In the genomic region with DNA sequence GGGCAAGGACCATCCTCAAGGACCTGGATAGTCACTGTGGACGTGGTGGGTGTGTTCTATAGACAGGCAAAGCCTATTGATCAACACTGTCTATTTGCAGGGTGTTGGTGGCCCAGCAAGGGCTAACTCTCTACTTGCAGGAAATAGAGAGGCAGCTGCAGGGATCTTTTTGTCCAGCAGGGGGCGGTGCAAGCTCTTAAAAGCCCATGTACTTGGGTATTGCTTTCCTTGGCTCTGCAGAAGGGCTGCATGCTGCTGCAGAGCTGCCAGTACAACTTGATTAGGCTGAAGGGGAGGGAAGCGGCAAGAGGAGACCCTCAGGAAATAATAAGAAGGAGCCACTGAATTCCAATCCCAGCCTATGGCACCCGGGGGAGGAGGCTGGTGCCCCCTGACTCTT, we compare ENCODE assay signal across 9 mouse cellular contexts. TPM values are rescaled to one million over a fixed set of nuclear protein-coding genes. Genes with fewer than 3 reads are reported as not detected.
DNase-seq lines count a peak whose midpoint lies in the region; ATAC-seq lines count a peak whose summit lies in the region.
"Had no signal": no experiment of that assay in that cellular context is flagged by ENCODE, and none has a peak within 500 bp of the region (broad histone marks: within the 10 kb centered on the region; RNA-seq: fewer than 3 reads in every experiment).

No protein-coding gene starts in this region.

- H3K9me3 ChIP-seq in forebrain, embryonic 15.5 days, result no peaks in the 10 kb centered on the region
- no peaks in the 10 kb centered on the region for H3K9me3 ChIP-seq in lung, embryonic 16.5 days (ENCODE audit: control insufficient read depth, low read length)
- H3K9me3 ChIP-seq: heart, embryonic 15.5 days had no signal

- DNase-seq in ES-CJ7 (ENCODE audit: low read depth, low spot score), result peak; percentile 88
- peak; percentile 97 for DNase-seq in heart, postnatal 4 days
- DNase-seq in layer of hippocampus, adult 18-20 months (ENCODE audit: low spot score in 2 of 2), result peak; percentile 84 to 98
- DNase-seq in ovary, postnatal 14 days (ENCODE audit: low spot score), result peak; percentile 98
- DNase-seq in thymus, postnatal 10 days (ENCODE audit: low spot score in 2 of 2), result peak; percentile 86 to 96

- peak; percentile 36; the same call in 1 of the 2 replicates for ATAC-seq in cerebellum, adult (ENCODE audit: insufficient number of reproducible peaks, low FRiP score, low TSS enrichment)
- peak; percentile 71; the same call in 1 of the 2 replicates for ATAC-seq in forebrain, embryonic 15.5 days (replicated peaks)
- ATAC-seq in lung, embryonic 16.5 days (ENCODE audit: low read depth), result peak; percentile 6; the same call in 1 of the 2 replicates

- 0% methylated on average over 4 of the region's 4 CpGs for WGBS in forebrain, embryonic 15.5 days
- 1% methylated on average over 4 of the region's 4 CpGs for WGBS in lung, embryonic 16.5 days

- H3K27ac ChIP-seq in forebrain, embryonic 15.5 days (replicated peaks), result no peak overlapping the region
- no peak overlapping the region for H3K27ac ChIP-seq in lung, embryonic 16.5 days (ENCODE audit: low read length)
- H3K27ac ChIP-seq: heart, embryonic 15.5 days had no signal

- no peaks in the 10 kb centered on the region for H3K36me3 ChIP-seq in forebrain, embryonic 15.5 days
- H3K36me3 ChIP-seq in lung, embryonic 16.5 days (ENCODE audit: control insufficient read depth, insufficient read depth, low read length), result no peaks in the 10 kb centered on the region
- H3K36me3 ChIP-seq: heart, embryonic 15.5 days had no signal

- no peak overlapping the region for H3K4me2 ChIP-seq in forebrain, embryonic 15.5 days (replicated peaks)
- no peak overlapping the region for H3K4me2 ChIP-seq in lung, embryonic 16.5 days (ENCODE audit: low read depth, low read length)
- H3K4me2 ChIP-seq: heart, embryonic 15.5 days had no signal

- peaks cover 9% of the 10 kb centered on the region for H3K4me1 ChIP-seq in forebrain, embryonic 15.5 days
- H3K4me1 ChIP-seq in lung, embryonic 16.5 days (replicated peaks; ENCODE audit: control insufficient read depth, insufficient read depth, low read length), result peaks cover 52% of the 10 kb centered on the region

- no peak overlapping the region for H3K9ac ChIP-seq in forebrain, embryonic 15.5 days (replicated peaks)
- H3K9ac ChIP-seq in lung, embryonic 16.5 days (ENCODE audit: low read length), result no peak overlapping the region
- H3K9ac ChIP-seq: heart, embryonic 15.5 days had no signal

- H3K4me3 ChIP-seq in forebrain, embryonic 15.5 days, result no peak overlapping the region
- H3K4me3 ChIP-seq in lung, embryonic 16.5 days (ENCODE audit: low read length), result no peak overlapping the region
- H3K4me3 ChIP-seq: heart, embryonic 15.5 days had no signal

- H3K27me3 ChIP-seq in forebrain, embryonic 15.5 days, result no peaks in the 10 kb centered on the region
- H3K27me3 ChIP-seq in lung, embryonic 16.5 days (ENCODE audit: control insufficient read depth, insufficient read depth, low read depth, low read length), result no peaks in the 10 kb centered on the region
- H3K27me3 ChIP-seq: heart, embryonic 15.5 days had no signal

RNA-seq across cellular contexts. Expression of a gene that starts 38.7 kb away (rescaled TPM):
- polyA plus RNA-seq in forebrain, embryonic 15.5 days (2015; fragmentation: Nextera tagmentation; extraction: Ambion mirVana), result 126 and 128 TPM in 2 replicates
- total RNA-seq in heart, postnatal 4 days (2021), result 10 to 100 TPM; 76.7 to 77.4 TPM
- total RNA-seq in layer of hippocampus, adult 18-20 months (2021), result 100 to 1,000 TPM; 121 to 122 TPM
- 128 and 139 TPM in 2 replicates for polyA plus RNA-seq in lung, embryonic 16.5 days (2015; fragmentation: Nextera tagmentation; extraction: Ambion mirVana)

Comparison
In these comparisons a context has a peak if more than half of its experiments do, and no peak if none do; other contexts are left out.
1. ATAC-seq: peak in every context shown above with its lines; median percentile 71 in forebrain, embryonic 15.5 days; 36 in cerebellum, adult; 6 in lung, embryonic 16.5 days.